Mouse (Mus musculus) cerebellum, postnatal 10 days (tissue): ENCODE measurements around the gene Rbm14.
"Not testable (repeated sequence)": the region's sequence is repeated elsewhere in the genome, so short reads cannot be mapped to it uniquely, and the experiment has no call there.

Experiments used
- DNase-seq, 2 experiments: peaks; one replicate each; pipeline ENCODE4 v3.0.0; 2021; ENCODE audit warnings: mixed read lengths in 2 of 2

Gene Rbm14

DNA sequence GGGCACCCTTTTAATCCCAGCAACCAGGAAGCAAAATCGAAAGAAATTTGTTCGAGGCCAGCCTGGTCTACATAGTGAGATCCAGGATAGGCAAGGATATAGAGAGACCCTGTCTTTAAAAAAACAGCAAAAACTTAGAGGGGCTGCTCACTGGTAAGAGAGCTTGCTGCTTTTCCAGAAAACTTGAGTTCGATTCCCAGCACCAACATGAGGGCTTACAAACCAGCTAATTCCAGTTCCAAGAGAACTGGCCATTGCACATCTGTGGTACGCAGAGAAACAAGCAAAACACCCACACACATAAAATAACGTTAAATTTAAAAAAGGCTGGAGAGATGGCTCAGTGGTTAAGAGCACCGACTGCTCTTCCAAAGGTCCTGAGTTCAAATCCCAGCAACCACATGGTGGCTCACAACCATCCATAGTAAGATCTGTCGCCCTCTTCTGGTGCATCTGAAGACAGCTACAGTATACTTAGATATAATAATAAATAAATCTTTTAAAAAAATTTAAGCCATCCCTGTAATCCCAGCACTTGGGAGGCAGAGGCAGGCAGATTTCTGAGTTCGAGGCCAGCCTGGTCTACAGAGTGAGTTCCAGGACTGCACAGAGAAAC is 1.0 kb upstream of the Rbm14 start:
- not testable (repeated sequence) for DNase-seq

DNA sequence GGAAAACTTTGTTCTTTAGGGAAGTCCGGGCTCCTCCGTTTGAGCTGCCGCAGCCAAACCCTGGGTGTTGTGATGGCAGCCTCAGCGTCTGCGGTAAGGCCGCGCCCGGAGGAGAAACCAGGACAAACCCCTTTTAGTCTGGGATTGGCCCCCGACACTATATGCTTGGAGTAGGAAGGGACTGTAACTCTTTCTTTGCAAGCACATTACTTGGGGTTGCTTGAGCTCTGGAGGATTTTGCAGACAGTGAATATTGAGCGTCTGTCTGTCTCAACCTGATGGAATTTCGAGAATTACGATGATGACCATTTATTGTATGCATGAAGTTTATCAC is 442 bp upstream of the Rbm14 start:
- no peak for DNase-seq

DNA sequence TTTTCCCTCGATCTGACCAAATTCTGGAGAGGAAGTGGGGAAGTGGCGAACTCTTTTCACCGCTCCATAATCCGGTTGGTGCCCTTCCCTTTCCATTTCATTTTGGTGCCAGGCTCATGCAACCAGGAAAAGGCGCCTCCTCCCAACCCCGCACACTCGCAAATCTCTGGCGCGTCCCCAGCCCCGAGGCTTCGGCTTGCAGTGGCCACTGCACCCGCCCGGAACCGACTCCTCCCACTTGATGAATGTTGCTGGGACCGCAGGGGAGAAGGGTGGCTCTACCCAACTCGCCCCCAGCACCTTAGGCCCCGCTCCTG is 730 bp downstream of the Rbm14 start:
- no peak for DNase-seq

DNA sequence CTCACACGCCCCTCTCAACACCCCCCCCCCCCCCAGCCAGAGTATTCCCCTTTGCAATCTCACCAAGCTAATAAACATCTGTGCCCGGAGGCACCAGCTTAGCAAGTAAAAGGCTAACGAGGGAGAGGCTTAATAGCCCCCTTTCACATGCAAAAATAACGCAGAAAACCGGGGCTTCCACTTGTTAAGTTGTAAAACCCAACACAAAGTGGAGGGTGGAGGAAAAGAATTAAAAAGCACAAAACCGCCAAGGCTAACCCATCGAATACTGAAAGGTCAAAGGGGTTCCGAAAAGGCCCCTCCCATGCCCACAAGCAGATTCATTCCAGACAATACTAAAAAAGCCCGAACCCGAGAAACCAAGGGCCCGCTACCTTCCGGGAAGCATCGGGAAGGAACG is 1.1 kb downstream of the Rbm14 start:
- DNase-seq: no peak

DNA sequence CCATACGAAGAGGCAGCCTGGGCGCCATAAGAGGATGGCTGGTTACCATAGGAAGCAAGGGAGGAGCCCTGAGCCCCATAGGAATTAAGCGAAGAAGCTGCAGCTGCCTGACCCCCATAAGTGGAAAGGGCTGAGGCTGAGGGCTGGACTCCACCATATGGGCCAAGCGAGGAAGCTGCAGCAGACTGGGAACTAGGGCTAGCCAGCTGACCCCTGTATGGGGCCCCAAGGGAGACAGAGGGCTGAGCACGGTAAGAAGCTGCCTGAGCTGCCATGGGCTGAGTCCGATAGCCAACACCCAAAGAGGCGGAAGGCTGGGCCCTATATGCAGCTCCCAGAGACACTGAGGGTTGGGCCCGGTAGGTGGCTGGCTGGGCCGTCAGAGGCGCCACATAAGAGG is 8.2 kb downstream of the Rbm14 start:
- peak; percentile 29 to 35 for DNase-seq

DNA sequence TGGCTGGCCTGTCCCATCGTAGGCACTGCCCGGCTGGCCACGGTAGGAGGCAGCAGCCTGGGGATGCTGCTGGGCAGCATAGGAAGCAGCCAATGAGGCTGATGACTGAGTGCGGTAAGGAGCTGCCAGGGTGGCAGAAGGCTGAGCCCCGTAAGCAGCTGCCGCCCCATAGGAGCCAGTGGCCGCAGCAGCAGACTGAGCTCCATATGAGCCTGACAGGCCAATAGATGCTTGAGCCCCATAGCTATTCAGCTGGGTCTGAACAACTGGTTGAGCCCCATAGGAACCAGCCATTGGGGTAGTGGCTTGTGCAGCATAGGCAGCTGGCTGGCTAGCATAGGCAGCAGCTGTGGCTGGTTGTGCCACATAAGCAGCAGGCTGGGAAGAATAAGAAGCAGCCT is 8.7 kb downstream of the Rbm14 start:
- peak; percentile 62 to 66 for DNase-seq

DNA sequence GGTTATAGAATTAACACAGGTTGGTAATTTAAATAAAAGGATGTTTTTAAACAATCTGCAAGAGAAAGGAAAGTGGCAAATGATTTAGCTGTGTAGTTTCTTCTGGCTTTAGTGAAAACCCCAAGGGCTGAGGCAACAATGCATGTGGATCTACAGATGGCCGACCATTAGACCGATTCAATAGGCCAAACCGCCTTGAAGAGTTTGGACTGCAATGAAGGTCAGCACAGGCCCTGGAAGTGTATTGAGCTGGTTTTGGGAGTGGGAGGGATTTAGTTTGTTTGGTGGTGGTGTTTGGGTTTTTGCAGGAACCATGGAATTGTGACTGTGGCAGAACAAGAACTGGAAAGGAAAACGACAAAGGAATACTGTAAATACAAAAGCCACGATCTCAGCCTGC is 12.4 kb downstream of the Rbm14 start:
- no peak for DNase-seq

DNA sequence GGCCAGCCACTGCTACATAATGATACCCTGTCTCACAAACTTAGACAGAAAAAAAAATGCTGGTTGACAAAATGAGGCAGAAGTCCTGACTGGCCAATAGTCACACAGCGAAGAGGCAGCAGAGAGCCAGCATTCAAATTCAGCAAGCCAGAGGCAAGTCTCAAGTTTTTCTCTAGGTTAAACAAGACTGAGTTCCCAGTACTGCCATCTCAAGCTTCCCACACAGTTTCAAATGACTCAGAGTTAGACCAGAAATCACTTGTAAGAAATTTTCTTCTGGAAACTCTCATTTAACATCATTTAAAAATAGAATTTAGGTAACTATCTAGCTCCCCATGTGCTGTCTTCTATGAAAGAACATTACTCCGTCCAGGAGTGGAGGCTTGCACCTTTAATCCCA is 13.6 kb downstream of the Rbm14 start:
- DNase-seq: no peak

DNA sequence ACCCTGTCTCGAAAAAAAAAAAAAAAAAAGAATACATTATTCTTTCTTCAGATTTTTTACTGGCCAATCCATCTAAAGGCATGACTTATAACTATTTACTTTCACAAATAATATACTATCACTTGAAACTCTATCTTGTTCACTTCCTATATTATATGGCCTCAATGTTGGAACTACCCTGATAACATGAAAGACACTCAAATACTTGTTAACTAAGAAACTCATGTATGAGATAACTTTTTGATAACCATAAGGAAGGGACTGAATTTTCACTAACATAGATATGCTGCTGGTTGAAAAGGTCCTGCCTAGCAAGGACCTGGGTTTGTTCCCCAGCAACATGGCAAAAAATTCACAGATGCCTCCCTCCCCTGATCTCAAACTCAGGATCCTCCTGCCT is 15.5 kb downstream of the Rbm14 start:
- DNase-seq: no peak

DNA sequence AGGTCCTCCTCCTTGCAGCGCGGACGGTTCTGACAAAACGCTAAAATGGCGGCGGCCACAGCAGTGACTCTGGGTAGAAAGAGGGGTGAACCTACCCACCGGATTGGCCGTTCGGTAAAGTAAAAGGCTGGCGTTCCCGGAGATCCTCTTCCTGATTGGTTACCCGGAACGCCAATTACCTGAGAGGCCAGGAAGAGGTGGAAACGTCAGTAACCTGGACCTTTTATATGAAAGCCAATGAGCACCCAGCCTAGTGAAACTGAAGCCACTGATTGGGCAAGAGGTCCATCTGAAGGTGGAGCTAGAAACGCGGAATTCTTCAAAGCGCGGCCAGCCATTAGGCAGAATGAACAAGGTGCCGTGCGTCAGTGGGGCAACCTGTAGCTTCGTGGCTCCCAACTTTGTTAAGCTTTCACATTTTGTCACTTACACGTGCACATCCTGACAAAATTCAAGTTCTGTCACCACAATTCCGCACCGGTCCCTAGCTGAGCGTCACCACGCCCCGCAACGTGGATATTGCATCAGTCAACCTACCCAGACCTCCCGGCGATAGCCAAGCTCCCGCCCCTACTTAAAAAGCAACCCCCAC is 17.5 kb downstream of the Rbm14 start, which contains the start of gene Rbm4:
TSS of gene Rbm4 (minus strand) at position 71 of the 592 bp plus-strand sequence.
- peak; percentile 98 to 99 for DNase-seq

DNA sequence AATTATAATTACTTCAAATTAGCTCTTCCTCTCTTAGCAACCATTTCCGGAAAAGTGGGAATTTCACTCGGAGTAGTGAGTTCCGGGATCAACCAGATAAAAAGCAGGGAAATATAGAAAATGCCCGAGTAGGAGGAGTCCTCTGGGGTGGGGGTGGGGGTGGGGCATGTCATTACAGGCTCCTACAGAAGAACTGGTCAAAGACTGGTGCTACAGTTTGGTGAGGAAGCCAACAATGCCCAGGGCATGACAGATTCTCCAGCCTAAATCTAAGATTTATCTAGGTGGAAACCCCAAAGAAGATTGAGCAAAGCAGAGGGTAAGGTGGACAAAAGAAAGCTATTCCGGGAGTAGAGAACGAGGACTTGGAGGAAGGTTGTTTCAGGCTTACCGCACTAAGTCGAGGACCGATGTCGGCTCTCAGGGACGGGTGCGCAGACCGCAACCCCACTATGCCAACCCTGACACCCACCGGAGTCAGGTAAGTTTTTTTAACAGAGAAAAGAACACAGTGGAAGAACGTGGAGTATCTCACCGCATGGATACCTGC is 18.1 kb downstream of the Rbm14 start:
- no peak for DNase-seq

DNA sequence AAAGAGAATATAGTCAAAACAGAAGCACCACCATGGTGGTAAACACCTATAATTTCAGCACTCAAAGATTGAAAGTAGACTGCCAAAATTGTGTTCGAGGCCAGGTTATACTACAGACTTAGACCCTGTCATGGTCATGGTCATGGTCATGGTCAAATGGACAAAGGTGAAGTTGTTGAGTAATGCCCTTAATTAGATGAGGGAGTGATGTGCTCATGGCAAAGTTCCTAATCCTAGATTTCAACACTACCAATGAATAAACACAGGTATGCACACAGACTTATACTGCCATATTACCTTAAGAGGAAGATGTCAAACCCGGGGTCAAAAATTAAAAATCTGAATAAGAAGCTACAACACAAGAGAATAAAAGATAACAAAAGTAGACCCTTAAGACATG is 25.1 kb downstream of the Rbm14 start:
- DNase-seq: no peak

DNA sequence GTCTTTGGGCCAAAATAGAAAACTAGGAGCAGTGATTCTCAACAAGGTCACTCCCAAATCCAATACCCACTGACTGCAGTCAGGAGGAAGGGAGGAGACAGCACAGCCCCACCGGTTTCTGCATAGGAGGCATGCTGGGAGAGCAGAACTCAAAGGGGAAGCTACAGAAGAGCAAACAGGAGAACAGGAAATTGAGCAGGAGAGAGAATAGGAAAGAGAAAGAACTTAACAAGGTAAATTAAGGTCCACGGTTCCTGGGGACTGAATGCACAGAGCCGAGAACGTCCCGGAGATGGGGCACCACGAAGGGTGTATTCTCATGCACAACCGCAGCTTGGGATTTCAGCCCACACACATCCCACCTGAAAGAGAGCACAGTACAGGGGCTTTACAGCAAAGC is 26.2 kb downstream of the Rbm14 start:
- no peak for DNase-seq

DNA sequence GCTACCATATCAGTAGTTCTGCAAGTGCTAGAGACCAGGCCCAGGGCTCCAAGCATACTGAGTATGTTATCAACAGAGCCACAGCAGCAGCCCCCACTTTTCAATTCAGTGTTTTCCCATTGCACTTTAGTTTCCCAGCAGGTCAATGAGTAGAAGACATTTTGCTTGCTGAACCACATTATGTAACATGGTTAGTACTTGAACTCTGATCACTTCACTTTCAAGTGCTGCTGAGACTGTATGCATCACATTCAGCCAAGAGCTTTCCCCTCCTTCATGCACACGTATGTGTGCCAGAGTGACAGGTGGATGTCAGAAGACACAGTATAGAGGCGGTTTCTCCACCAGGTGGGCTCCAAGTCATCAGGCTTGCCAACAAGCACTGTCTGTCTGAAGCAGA is 28.5 kb downstream of the Rbm14 start:
- DNase-seq: no peak

DNA sequence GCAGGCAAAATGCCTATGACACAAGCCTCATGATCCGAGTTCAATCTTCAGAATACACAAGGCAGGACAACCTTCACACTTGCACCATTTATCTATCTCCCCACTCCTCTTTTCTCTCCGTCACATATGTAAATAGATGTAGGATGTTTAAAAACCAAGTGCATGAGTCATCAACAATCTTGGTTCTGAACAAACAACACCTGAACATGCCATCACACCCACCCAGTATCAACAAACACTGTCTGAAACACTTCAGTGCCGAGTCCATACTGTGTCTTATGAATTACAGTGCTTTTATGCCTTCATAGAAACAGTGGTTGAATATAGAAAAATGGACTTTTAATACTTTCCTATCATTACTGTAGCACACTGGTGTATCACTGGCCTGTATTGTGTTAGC is 38.6 kb downstream of the Rbm14 start:
- no peak for DNase-seq

DNA sequence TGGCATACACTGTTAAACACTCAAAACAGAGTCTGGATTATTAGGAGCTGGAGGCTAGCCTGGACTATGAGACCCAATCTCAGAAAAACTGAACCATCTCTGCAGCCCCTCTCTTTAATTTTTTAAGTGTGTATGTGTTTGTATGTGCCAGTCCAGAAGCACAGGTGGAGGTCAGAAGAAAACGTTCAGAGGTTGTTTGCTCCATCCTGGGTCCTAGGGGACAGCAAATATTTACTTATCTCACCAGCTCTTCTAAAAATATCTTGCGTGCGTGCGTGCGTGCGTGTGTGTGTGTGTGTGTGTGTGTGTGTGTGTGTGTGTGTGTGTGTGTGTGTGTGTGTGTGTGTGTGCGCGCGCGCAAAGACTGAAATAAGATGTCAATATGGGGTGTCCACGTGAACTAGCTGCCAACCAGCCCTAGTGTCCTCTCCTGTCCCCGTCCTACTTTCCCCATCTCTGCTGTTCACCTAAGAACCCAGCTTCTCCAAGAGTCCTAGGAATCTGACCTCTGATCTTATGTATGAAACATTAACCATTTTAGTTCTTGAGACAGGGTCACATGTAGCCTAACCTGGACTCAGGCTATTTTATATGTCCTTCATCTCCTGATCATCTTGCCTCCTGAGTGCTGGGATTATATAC is 43.8 kb downstream of the Rbm14 start:
- DNase-seq: no peak

DNA sequence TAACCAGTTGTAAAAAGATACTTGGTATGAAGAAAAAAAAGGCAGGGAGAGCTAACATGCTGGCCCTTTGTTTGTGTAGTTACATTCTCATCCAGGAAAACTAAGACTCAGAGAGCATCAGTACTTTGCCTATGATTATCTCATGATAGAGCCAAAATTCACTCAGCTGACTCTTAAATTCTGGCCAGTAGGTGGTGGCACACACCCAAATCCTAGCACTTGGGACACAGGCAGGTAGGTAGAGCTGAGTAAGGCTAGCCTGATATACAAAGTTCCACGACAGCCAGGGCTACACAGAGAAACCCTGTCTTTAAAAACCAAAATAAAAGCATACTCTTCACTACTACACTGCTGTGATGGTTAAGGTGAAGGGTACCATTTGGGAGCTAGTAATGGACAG is 48.6 kb downstream of the Rbm14 start:
- peak; percentile 63 to 66 for DNase-seq

DNA sequence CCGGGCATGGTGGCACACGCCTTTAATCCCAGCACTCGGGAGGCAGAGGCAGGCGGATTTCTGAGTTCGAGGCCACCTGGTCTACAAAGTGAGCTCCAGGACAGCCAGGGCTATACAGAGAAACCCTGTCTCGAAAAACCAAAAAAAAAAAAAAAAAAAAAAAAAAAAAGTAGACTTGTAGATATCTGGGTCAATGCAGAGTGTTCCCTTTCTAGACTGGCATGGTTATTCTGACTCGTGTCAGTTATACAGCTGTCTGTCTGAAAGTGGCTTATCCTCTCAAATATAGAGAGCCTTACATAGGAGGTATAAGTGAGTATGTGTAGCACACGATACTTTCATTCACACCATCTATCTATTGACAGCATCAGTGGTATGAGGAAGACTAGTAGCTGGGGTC is 50.9 kb downstream of the Rbm14 start:
- not testable (repeated sequence) for DNase-seq

DNA sequence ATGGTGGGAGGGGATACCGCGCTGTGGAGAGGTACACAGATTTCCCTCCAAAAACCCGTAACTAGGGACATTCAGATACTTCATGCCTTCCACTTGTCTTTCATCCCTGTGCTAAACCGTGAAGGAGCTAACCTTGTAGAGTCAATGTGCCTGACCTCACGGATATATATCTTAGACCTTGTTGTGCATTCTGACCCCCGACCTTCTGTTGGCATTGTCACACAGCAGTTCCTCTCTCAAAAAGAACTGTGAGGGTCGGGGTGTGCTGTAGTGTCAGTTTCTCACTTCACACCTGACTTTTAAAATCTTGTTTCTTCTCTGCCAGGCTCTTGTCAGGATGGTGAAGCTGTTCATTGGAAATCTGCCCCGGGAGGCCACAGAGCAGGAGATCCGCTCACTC is 54.5 kb downstream of the Rbm14 start:
- DNase-seq: no peak

DNA sequence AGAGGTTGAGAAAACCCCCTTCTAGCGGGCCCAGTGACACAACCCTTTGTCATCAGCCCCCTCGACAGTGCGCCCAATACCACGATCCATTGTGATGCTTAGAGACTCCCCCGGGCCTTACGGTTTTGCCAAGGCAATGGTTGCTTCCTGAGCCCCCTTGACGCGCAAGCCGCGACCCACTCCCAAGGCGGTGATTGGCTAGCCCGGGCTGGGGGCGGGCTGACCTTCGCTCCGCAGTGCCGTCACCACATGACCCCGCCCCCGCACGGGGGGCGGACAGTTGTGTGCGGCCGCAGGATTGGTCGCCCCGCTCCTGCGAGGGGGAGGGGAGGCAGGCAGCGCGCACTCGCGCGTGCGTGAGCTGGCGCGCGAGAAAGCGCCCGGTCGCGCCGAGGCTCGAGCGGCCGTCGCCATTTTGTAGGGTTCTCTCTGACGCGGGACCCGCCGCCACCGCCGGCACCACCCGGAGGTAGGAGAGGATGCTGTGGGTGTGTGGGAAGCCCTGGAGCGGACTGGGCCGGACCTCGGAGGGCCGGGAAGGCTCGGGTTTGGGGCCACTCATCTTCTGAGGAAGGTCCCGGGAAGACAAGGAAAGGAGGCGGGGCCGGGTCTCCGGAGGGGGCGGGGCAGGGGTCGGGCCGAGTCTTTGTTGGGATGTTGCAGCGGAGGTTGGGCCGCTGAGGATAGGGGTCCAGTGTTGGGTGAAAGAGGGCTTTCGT is 55.1 kb downstream of the Rbm14 start, which contains the start of gene Rbm4b:
TSS of gene Rbm4b (plus strand) at position 305 of the 719 bp plus-strand sequence.
- peak; percentile 99 to 100 for DNase-seq

DNA sequence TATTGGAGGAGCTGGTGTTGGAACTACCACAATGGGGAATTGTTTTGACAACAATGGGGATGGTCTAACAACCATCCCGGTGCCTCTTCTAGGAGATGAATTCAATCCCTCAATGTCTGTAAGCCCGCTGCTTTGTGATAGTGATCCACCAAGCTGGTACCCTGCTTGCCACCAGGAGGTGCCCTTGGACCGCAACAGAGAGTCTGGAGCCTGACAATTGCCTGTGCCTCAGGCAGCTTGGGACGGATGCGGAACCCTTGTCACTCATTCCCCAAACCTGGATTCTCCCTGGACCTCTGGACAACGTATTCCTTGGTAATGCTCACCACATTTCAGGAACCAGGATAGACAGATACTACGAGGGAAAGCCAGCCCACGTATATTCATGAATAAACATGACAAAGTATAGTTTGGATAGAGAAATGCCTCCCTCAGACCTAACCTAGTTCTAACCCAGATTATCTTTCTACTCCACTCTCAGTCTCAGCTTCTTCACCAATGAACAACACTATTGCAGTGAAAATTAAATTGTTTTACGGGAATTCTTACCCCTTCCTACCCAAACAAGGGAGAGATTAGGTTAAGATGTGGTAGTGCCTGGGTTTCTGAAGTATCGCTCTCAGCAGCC is 55.8 kb downstream of the Rbm14 start:
- peak; percentile 95 to 96 for DNase-seq
